Mouse (Mus musculus) myocyte (in vitro differentiated cells): ENCODE measurements around the gene Bcr. TPM values are rescaled to one million over a fixed set of nuclear protein-coding genes. Genes with fewer than 3 reads are reported as not detected.

ENCODE experiments used
- H3K27me3 ChIP-seq: one replicate; pipeline ENCODE4 v1.6.1; 2011; ENCODE audit not compliant: control insufficient read depth, insufficient read depth, insufficient read length
- H3K36me3 ChIP-seq: one replicate; pipeline ENCODE4 v1.6.1; 2011; ENCODE audit not compliant: control insufficient read depth, insufficient read depth
- H3K4me2 ChIP-seq: one replicate; pipeline ENCODE4 v1.6.1; 2011; ENCODE audit warnings: low read depth, control low read depth
- H3K4me3 ChIP-seq: one replicate; pipeline ENCODE4 v1.5.1; 2011; ENCODE audit warnings: mild to moderate bottlenecking, control low read depth, moderate library complexity
- H3K79me2 ChIP-seq: one replicate; pipeline ENCODE4 v1.6.1; 2011; ENCODE audit not compliant: control insufficient read depth, insufficient read depth
- H3ac ChIP-seq: one replicate; pipeline ENCODE4 v1.6.1; 2011; ENCODE audit not compliant: control insufficient read depth, insufficient read length
- CEBPB ChIP-seq: IDR thresholded peaks from 2 replicates; pipeline ENCODE4 v1.6.1; 2011; ENCODE audit warnings: mild to moderate bottlenecking, moderate library complexity; ENCODE audit not compliant: poor library complexity, insufficient read depth, severe bottlenecking
- E2F4 ChIP-seq: IDR thresholded peaks from one replicate; pipeline ENCODE4 v1.6.1; 2011; ENCODE audit warnings: mild to moderate bottlenecking, control low read depth, moderate library complexity; ENCODE audit not compliant: insufficient read depth
- MAX ChIP-seq: IDR thresholded peaks from one replicate; pipeline ENCODE4 v1.6.1; 2011; ENCODE audit warnings: low read depth, mild to moderate bottlenecking, control low read depth
- MYOD1 ChIP-seq, 3 experiments: IDR thresholded peaks; one replicate each; pipeline ENCODE4 v1.6.1; 2011; ENCODE audit warnings: control low read depth in 2 of 3, low read depth in 2 of 3, mild to moderate bottlenecking in 2 of 3, moderate library complexity in 1 of 3; ENCODE audit not compliant: insufficient read length in 2 of 3, control insufficient read depth in 1 of 3
- MYOG ChIP-seq, 3 experiments: IDR thresholded peaks; one replicate each; pipeline ENCODE4 v1.6.1; 2011; ENCODE audit warnings: control low read depth in 2 of 3, low read depth in 2 of 3, mild to moderate bottlenecking in 2 of 3; ENCODE audit not compliant: insufficient read length in 2 of 3, control insufficient read depth in 1 of 3, insufficient read depth in 1 of 3
- POLR2A ChIP-seq: IDR thresholded peaks from one replicate; pipeline ENCODE4 v1.6.1; 2011; ENCODE audit warnings: low read depth, mild to moderate bottlenecking, control low read depth, moderate library complexity; ENCODE audit not compliant: insufficient read length
- POLR2AphosphoS2 ChIP-seq: IDR thresholded peaks from one replicate; pipeline ENCODE4 v1.6.1; 2011; ENCODE audit warnings: low read depth, control low read depth; ENCODE audit not compliant: insufficient read length
- REST ChIP-seq: IDR thresholded peaks from one replicate; pipeline ENCODE4 v1.6.1; 2011; ENCODE audit warnings: mild to moderate bottlenecking, control low read depth, moderate library complexity; ENCODE audit not compliant: insufficient read depth, insufficient read length
- SRF ChIP-seq: IDR thresholded peaks from one replicate; pipeline ENCODE4 v1.6.1; 2011; ENCODE audit warnings: low read depth; ENCODE audit not compliant: control insufficient read depth, insufficient read length
- TCF12 ChIP-seq: IDR thresholded peaks from one replicate; pipeline ENCODE4 v1.6.1; 2011; ENCODE audit warnings: mild to moderate bottlenecking, control low read depth; ENCODE audit not compliant: poor library complexity, insufficient read depth, severe bottlenecking
- TCF3 ChIP-seq: IDR thresholded peaks from one replicate; pipeline ENCODE4 v1.6.1; 2011; ENCODE audit warnings: low read depth, control low read depth; ENCODE audit not compliant: insufficient read length
- USF1 ChIP-seq: IDR thresholded peaks from one replicate; pipeline ENCODE4 v1.6.1; 2011; ENCODE audit warnings: low read depth, mild to moderate bottlenecking, control low read depth, moderate library complexity
- polyA plus RNA-seq: library from polyadenylated mRNA; unstranded; fragments of >200 nt; fragmentation: generic; extraction: Trizol; gene quantifications from one replicate; pipeline ENCODE4 v1.2.1, GENCODE M21; 2012; ENCODE audit warnings: missing spikeins

The Bcr gene
- polyA plus RNA-seq = 16.8 TPM

- H3K27me3 ChIP-seq = no peaks in the 10 kb centered on the region
- peak within 1 kb of the TSS; percentile 53 for H3ac ChIP-seq
- H3K4me2 ChIP-seq = peak within 1 kb of the TSS; percentile 96
- peak within 1 kb of the TSS; percentile 26 for H3K4me3 ChIP-seq
- TF ChIP-seq POLR2AphosphoS2 = peak; percentile 63
- peak in 1 of 3 experiments; percentile 38 for TF ChIP-seq MYOG (IDR thresholded peaks at IDR 0.05; ENCODE audit: control insufficient read depth in 1 of 3, insufficient read depth in 1 of 3, insufficient read length in 2 of 3, low read depth in 2 of 3)
- TF ChIP-seq REST = no peak
- TF ChIP-seq POLR2A = peak; percentile 81
- TF ChIP-seq TCF12 = no peak
- peak; percentile 42; the same call in 1 of the 2 replicates for TF ChIP-seq CEBPB
- no peaks in the 10 kb centered on the region for H3K36me3 ChIP-seq
- H3K79me2 ChIP-seq = peaks cover 37% of the 10 kb centered on the region
Measured at GRCm38 (mm10) chr10:75060217-75060842, at the start of gene Bcr. Gene Bcr, plus strand, starts transcription at chr10:75060592.

- H3K79me2 ChIP-seq = no peaks in the 10 kb centered on the region
- H3K36me3 ChIP-seq = no peaks in the 10 kb centered on the region
- peaks cover 38% of the 10 kb centered on the region for H3K27me3 ChIP-seq
- H3K4me2 ChIP-seq = no peak overlapping the region
- H3K4me3 ChIP-seq = no peak overlapping the region
- no peak for TF ChIP-seq POLR2A
- no peak for TF ChIP-seq POLR2AphosphoS2
- no peak for TF ChIP-seq TCF12
- no peak for TF ChIP-seq E2F4
- no peak for TF ChIP-seq MYOG (IDR thresholded peaks at IDR 0.05; ENCODE audit: control insufficient read depth in 1 of 3, insufficient read depth in 1 of 3, insufficient read length in 2 of 3, low read depth in 2 of 3)
- TF ChIP-seq CEBPB = no peak
- TF ChIP-seq REST = no peak
- TF ChIP-seq USF1 = no peak
- TF ChIP-seq MYOD1 (IDR thresholded peaks at IDR 0.05; ENCODE audit: control insufficient read depth in 1 of 3, insufficient read length in 2 of 3, low read depth in 2 of 3) = no peak
- TF ChIP-seq SRF = no peak
- no peak for TF ChIP-seq TCF3
- no peak for TF ChIP-seq MAX
- H3ac ChIP-seq = no peak overlapping the region
Measured at GRCm38 (mm10) chr10:75010704-75011103, 49.7 kb upstream of the Bcr start.

GRCm38 (mm10) chr10:75015465-75015864, 44.9 kb upstream of the Bcr start:
- TF ChIP-seq CEBPB = no peak
- no peak for TF ChIP-seq REST
- no peak for TF ChIP-seq SRF
- no peak for TF ChIP-seq E2F4
- no peak for TF ChIP-seq MYOD1 (IDR thresholded peaks at IDR 0.05; ENCODE audit: control insufficient read depth in 1 of 3, insufficient read length in 2 of 3, low read depth in 2 of 3)
- TF ChIP-seq USF1 = no peak
- TF ChIP-seq MAX = no peak
- TF ChIP-seq POLR2A = no peak
- TF ChIP-seq TCF12 = no peak
- no peak for TF ChIP-seq POLR2AphosphoS2
- TF ChIP-seq TCF3 = no peak
- no peak for TF ChIP-seq MYOG (IDR thresholded peaks at IDR 0.05; ENCODE audit: control insufficient read depth in 1 of 3, insufficient read depth in 1 of 3, insufficient read length in 2 of 3, low read depth in 2 of 3)
- H3K27me3 ChIP-seq = peaks cover 43% of the 10 kb centered on the region
- H3K4me2 ChIP-seq = no peak overlapping the region
- H3K36me3 ChIP-seq = no peaks in the 10 kb centered on the region
- H3K4me3 ChIP-seq = no peak overlapping the region
- H3ac ChIP-seq = no peak overlapping the region
- H3K79me2 ChIP-seq = no peaks in the 10 kb centered on the region

- H3K4me2 ChIP-seq = no peak overlapping the region
- no peak overlapping the region for H3K4me3 ChIP-seq
- H3K27me3 ChIP-seq = peaks cover 37% of the 10 kb centered on the region
- H3K36me3 ChIP-seq = no peaks in the 10 kb centered on the region
- no peaks in the 10 kb centered on the region for H3K79me2 ChIP-seq
- TF ChIP-seq MYOD1 (IDR thresholded peaks at IDR 0.05; ENCODE audit: control insufficient read depth in 1 of 3, insufficient read length in 2 of 3, low read depth in 2 of 3) = no peak
- TF ChIP-seq CEBPB = no peak
- no peak for TF ChIP-seq TCF3
- no peak for TF ChIP-seq MAX
- no peak for TF ChIP-seq POLR2A
- no peak for TF ChIP-seq TCF12
- no peak for TF ChIP-seq USF1
- TF ChIP-seq SRF = no peak
- TF ChIP-seq MYOG (IDR thresholded peaks at IDR 0.05; ENCODE audit: control insufficient read depth in 1 of 3, insufficient read depth in 1 of 3, insufficient read length in 2 of 3, low read depth in 2 of 3) = no peak
- TF ChIP-seq E2F4 = no peak
- no peak for TF ChIP-seq REST
- TF ChIP-seq POLR2AphosphoS2 = no peak
- H3ac ChIP-seq = no peak overlapping the region
Measured at GRCm38 (mm10) chr10:75016481-75016880, 43.9 kb upstream of the Bcr start.

- peaks cover 13% of the 10 kb centered on the region for H3K27me3 ChIP-seq
- no peak overlapping the region for H3ac ChIP-seq
Measured at GRCm38 (mm10) chr10:75020271-75020670, 40.1 kb upstream of the Bcr start.

More at GRCm38 (mm10) chr10:75020271-75020670, 40.1 kb upstream of the Bcr start:
- Histone ChIP-seq H3K4me3 (no peak overlapping the region), H3K36me3 (no peaks in the 10 kb centered on the region), H3K79me2 (no peaks in the 10 kb centered on the region), H3K4me2 (no peak overlapping the region)
- no peak for TF ChIP-seq REST
- no peak for TF ChIP-seq MYOG (IDR thresholded peaks at IDR 0.05; ENCODE audit: control insufficient read depth in 1 of 3, insufficient read depth in 1 of 3, insufficient read length in 2 of 3, low read depth in 2 of 3)
- TF ChIP-seq POLR2A = no peak
- TF ChIP-seq USF1 = no peak
- no peak for TF ChIP-seq TCF12
- TF ChIP-seq POLR2AphosphoS2 = no peak
- no peak for TF ChIP-seq TCF3
- no peak for TF ChIP-seq E2F4
- TF ChIP-seq MAX = no peak
- no peak for TF ChIP-seq SRF
- TF ChIP-seq MYOD1 (IDR thresholded peaks at IDR 0.05; ENCODE audit: control insufficient read depth in 1 of 3, insufficient read length in 2 of 3, low read depth in 2 of 3) = no peak
- no peak for TF ChIP-seq CEBPB
